Mouse (Mus musculus): ENCODE measurements around the gene Ppp1r3c. TPM values are rescaled to one million over a fixed set of nuclear protein-coding genes. Genes with fewer than 3 reads are reported as not detected.
A peak's percentile ranks its signal among the peaks of the same experiment; 100 is the strongest.

Ppp1r3c gene
- polyA plus RNA-seq, 1 experiment, result 88.4 TPM

- no peak overlapping the region for H3K27ac ChIP-seq (replicated peaks; ENCODE audit: low read depth, low read length)
- peaks cover 19% of the 10 kb centered on the region; the same call in 1 of the 2 replicates for H3K4me1 ChIP-seq (ENCODE audit: control insufficient read depth, insufficient read depth, insufficient read length, low read length)
- H3K4me3 ChIP-seq (ENCODE audit: insufficient read depth, low read depth, low read length), result no peak overlapping the region
Observed at GRCm38 (mm10) chr19:36701809-36702622, 34.4 kb downstream of the Ppp1r3c start.

DNA sequence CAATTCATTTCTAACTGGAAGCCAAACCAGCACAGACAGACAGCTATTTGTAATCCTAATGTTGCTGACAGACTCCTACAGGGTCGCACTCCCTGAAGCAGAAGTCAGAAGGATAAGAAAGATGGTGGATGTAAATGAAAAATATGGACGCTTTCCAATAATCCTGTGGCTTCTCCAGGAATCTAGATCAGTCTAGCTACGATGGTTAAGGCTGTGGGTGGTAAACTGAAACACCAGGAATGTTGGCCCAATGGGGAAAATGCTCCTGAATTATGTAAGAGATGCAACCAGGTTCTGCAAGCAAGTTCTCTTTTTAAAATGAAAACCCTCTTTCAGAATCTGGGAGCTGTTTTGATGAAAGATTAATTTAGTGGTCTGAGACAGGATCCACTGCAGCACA, 35.1 kb downstream of the Ppp1r3c start:
- H3K4me1 ChIP-seq (ENCODE audit: control insufficient read depth, insufficient read depth, insufficient read length, low read length), result peaks cover 25% of the 10 kb centered on the region
- H3K4me3 ChIP-seq (ENCODE audit: insufficient read depth, low read depth, low read length), result no peak overlapping the region
- no peak overlapping the region for H3K27ac ChIP-seq (replicated peaks; ENCODE audit: low read depth, low read length)

DNA sequence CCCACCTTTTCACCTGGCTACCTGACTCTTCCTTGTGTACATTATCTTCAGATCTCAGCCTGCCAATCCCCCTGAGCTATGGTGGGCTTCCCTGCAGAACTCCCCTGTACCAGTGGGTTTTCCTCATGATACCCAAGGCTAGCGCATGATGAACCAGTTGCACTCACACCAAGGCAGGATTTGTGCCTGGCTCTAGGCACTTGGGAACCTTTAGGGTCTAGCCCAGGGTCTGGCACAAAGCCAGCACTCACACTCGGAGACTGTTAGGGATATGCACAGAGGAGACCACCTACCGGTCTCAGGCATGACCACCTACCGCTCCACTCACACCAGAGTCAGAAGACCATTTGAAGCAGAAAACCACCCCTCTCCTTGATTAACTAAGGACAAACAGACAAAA, 35.5 kb downstream of the Ppp1r3c start:
- Histone ChIP-seq H3K27ac (replicated peaks; ENCODE audit: low read depth, low read length) (no peak overlapping the region), H3K4me1 (ENCODE audit: control insufficient read depth, insufficient read depth, insufficient read length, low read length) (peaks cover 21% of the 10 kb centered on the region), H3K4me3 (ENCODE audit: insufficient read depth, low read depth, low read length) (no peak overlapping the region)

DNA sequence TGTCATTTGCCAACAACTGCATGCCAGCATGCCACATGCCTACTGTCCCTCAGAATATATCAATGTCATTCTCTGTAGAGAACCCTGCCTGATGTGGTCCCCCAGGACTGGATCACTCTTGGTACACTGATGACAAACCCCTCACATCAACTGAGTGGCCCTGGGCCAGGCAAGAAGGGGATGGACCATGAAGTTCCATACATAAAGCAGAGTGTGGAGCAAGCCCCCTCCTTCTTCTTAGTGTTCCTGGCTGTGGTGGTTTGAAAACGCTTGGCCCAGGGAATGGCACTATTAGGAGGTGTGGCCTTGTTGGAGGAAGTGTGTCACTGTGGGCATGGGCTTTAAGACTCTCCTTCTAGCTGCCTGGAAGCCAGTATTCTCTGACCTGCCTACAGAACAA, 37.3 kb downstream of the Ppp1r3c start:
- H3K4me3 ChIP-seq (ENCODE audit: insufficient read depth, low read depth, low read length), result no peak overlapping the region
- H3K27ac ChIP-seq (replicated peaks; ENCODE audit: low read depth, low read length), result no peak overlapping the region
- peaks cover 14% of the 10 kb centered on the region for H3K4me1 ChIP-seq (ENCODE audit: control insufficient read depth, insufficient read depth, insufficient read length, low read length)

DNA sequence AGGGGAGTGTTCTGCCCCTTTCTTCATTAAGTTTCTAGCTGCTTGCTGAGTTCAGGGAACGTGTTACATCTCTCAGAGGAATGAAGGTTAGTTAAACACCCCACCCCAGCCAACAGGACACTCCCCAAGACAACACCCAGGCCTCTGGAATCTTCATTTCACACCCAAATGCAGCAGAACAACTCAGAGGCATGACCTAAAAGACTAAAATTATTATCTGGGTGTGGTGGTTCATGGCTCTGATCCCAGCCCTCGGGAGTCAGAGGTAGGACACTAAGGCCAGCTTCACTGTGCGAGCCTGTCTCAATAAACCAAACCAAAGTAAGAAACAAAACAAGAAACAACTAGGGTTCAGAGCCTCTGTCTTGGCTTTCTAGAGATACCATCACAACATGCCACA, 38.3 kb downstream of the Ppp1r3c start:
- Histone ChIP-seq H3K4me3 (ENCODE audit: insufficient read depth, low read depth, low read length) (no peak overlapping the region), H3K27ac (replicated peaks; ENCODE audit: low read depth, low read length) (no peak overlapping the region), H3K4me1 (ENCODE audit: control insufficient read depth, insufficient read depth, insufficient read length, low read length) (peaks cover 14% of the 10 kb centered on the region)

- Histone ChIP-seq H3K4me3 (ENCODE audit: insufficient read depth, low read depth, low read length) (no peak overlapping the region), H3K4me1 (ENCODE audit: control insufficient read depth, insufficient read depth, insufficient read length, low read length) (peaks cover 11% of the 10 kb centered on the region), H3K27ac (replicated peaks; ENCODE audit: low read depth, low read length) (peak overlapping the region; percentile 65)
Observed at GRCm38 (mm10) chr19:36696601-36697122, 39.8 kb downstream of the Ppp1r3c start.

DNA sequence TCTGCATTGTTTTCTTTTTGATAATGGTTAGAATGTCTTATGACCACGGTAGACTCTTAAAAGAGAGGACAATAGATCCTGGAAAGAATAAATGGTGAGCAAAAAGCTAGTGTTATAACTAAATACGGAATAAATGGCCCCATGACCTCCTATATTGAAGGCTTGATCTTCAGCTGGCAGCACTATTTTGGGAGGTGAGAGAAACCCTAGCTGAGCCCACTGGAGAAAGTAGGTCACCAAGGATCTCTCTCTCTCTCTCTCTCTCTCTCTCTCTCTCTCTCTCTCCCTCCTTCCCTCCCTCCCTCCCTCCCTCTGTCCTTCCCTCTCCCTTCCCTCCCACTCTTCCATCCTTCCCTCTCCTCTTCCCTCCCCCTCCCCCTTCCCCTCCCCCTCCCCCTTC, 42.9 kb downstream of the Ppp1r3c start:
- H3K4me3 ChIP-seq (ENCODE audit: insufficient read depth, low read depth, low read length), result no peak overlapping the region
- no peak overlapping the region for H3K27ac ChIP-seq (replicated peaks; ENCODE audit: low read depth, low read length)
- H3K4me1 ChIP-seq (ENCODE audit: control insufficient read depth, insufficient read depth, insufficient read length, low read length), result peaks cover 17% of the 10 kb centered on the region

DNA sequence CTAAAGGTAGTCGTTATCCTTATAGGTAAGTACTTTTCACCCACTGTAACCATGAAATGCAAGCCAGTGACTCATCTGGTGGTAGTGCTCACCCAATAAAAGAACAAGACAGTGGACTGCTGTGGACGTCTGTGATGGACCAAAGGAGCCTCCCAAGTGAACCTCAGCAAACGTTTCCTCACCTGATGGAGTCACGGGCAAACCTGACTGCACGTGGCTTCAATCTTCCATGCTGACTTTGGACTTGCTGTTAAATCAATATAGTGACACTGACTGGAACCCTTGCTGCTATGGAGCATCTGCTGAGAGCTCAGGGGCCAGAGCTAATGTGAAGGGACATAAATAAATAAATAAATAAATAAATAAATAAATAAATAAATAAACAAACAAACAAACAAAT, 44.5 kb downstream of the Ppp1r3c start:
- H3K4me1 ChIP-seq (ENCODE audit: control insufficient read depth, insufficient read depth, insufficient read length, low read length), result peaks cover 24% of the 10 kb centered on the region
- peak overlapping the region; percentile 42 for H3K27ac ChIP-seq (replicated peaks; ENCODE audit: low read depth, low read length)
- H3K4me3 ChIP-seq (ENCODE audit: insufficient read depth, low read depth, low read length), result no peak overlapping the region

DNA sequence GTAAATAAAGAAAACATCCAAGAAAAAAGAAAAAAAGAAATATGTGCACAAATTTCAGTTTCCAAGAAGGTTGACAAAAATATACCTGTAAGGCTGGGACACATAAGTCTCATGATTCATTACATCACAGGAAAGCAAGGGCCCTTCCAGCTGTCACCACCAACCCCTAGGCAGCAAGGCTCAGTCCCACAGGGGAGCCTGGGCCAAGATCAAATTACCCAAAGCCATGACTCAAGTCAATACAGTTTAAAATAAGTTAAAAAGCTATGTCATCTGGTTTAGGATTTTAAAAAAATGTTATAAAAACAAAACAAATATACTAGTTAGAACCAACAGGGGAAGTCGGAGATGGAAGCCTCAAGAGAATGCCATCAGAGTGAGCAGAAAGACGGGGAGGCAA, 45.2 kb downstream of the Ppp1r3c start:
- H3K4me3 ChIP-seq (ENCODE audit: insufficient read depth, low read depth, low read length), result no peak overlapping the region
- H3K4me1 ChIP-seq (ENCODE audit: control insufficient read depth, insufficient read depth, insufficient read length, low read length), result peaks cover 18% of the 10 kb centered on the region
- peak overlapping the region; percentile 42 for H3K27ac ChIP-seq (replicated peaks; ENCODE audit: low read depth, low read length)

GRCm38 (mm10) chr19:36689205-36689604, 47.2 kb downstream of the Ppp1r3c start:
- no peak overlapping the region for H3K4me3 ChIP-seq (ENCODE audit: insufficient read depth, low read depth, low read length)
- peak overlapping the region; percentile 85 for H3K27ac ChIP-seq (replicated peaks; ENCODE audit: low read depth, low read length)
- peaks cover 15% of the 10 kb centered on the region for H3K4me1 ChIP-seq (ENCODE audit: control insufficient read depth, insufficient read depth, insufficient read length, low read length)

DNA sequence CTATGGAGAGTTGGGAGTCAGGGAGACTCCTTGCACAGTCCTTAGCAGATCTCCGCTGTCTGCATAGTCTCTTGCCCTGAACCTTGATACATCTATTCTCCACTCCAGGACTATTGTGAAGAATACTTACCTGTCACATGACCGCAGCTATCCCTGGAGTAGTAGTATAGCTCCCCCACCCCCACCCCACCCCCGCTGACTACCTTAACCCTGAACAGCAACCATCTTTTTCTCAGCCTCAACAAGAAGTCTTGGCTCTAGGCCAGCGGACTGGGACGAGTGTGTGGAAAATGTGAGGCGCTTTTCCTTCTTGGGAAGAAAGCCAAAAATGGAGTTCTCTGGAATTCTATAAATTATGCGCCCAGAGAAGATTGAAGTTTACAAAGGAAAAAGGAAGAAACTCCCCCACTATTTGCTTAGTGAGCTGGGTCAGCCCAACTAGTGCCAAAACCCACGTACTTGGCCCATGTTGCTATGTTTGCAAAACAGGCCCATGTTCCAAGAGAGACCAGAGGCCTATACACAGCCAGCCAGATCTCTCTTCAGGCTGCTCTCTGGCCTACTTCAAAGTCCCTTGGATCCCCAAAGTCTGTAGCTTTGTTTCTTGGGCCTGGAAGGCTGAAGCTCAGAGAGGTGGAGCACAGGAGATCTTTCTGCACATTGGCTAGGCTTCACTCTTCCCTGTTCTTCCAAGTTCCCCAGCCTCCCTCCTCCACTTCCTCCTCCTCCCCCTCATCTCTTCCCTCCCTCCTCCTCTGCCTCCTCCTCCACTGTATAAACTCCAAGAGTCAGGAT, 48.4 kb downstream of the Ppp1r3c start:
- peak overlapping the region; percentile 85 for H3K27ac ChIP-seq (replicated peaks; ENCODE audit: low read depth, low read length)
- no peak overlapping the region for H3K4me3 ChIP-seq (ENCODE audit: insufficient read depth, low read depth, low read length)
- peaks cover 15% of the 10 kb centered on the region for H3K4me1 ChIP-seq (ENCODE audit: control insufficient read depth, insufficient read depth, insufficient read length, low read length)

GRCm38 (mm10) chr19:36687044-36687443, 49.4 kb downstream of the Ppp1r3c start:
- H3K4me3 ChIP-seq (ENCODE audit: insufficient read depth, low read depth, low read length), result no peak overlapping the region
- H3K27ac ChIP-seq (replicated peaks; ENCODE audit: low read depth, low read length), result peak overlapping the region; percentile 85; the same call in 1 of the 2 replicates
- peaks cover 15% of the 10 kb centered on the region for H3K4me1 ChIP-seq (ENCODE audit: control insufficient read depth, insufficient read depth, insufficient read length, low read length)

GRCm38 (mm10) chr19:36686016-36686415, 50.4 kb downstream of the Ppp1r3c start:
- Histone ChIP-seq H3K4me3 (ENCODE audit: insufficient read depth, low read depth, low read length) (no peak overlapping the region), H3K4me1 (ENCODE audit: control insufficient read depth, insufficient read depth, insufficient read length, low read length) (peaks cover 15% of the 10 kb centered on the region), H3K27ac (replicated peaks; ENCODE audit: low read depth, low read length) (no peak overlapping the region; the same call in 1 of the 2 replicates)

DNA sequence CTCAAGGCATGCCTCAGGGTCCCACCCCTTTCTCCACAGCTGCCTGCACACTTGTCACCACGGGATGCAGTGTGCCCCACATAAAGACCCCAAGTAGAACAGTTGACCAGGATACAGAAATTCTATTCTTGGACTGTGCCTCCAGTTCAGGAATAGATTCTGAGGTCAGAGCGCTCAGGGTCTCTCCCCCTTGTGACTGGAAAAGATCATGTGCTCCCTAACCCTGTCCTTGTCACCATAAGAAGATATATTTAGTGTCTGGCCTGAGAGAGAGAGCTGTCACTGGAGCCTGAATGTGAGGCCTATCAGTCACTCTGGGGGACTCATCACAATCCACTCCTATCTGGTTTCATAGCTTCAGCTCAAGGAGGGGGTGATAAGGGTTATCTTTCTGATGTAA, 53.9 kb downstream of the Ppp1r3c start:
- Histone ChIP-seq H3K4me3 (ENCODE audit: insufficient read depth, low read depth, low read length) (no peak overlapping the region), H3K4me1 (ENCODE audit: control insufficient read depth, insufficient read depth, insufficient read length, low read length) (peaks cover 17% of the 10 kb centered on the region), H3K27ac (replicated peaks; ENCODE audit: low read depth, low read length) (no peak overlapping the region)
